Mouse (Mus musculus) intestine, embryonic 14.5 days (tissue): ENCODE data around the gene Galnt4. TPM values are rescaled to one million over a fixed set of nuclear protein-coding genes. Genes with fewer than 3 reads are reported as not detected.

Experiments
- ATAC-seq: fragments of 200-750 bp; cut with Nextera tagmentation; replicated peaks from 2 replicates; pipeline ENCODE4 v1.8.0; 2017; ENCODE audit warnings: low read depth, moderate number of reproducible peaks, moderate TSS enrichment, moderate library complexity; ENCODE audit not compliant: low FRiP score, low TSS enrichment
- DNase-seq: peaks from one replicate; pipeline ENCODE4 v3.0.0-alpha.2; 2018; ENCODE audit warnings: low spot score
- H3K27ac ChIP-seq: fragments of 300-500 bp; sonication (generic); 2 replicates; pipeline ENCODE4 v1.5.1; 2014; ENCODE audit warnings: low read depth, mild to moderate bottlenecking, control low read depth
- H3K27me3 ChIP-seq: fragments of 300-500 bp; sonication (generic); replicated peaks from 2 replicates; pipeline ENCODE4 v1.6.1; 2014; ENCODE audit warnings: low read length, control low read depth; ENCODE audit not compliant: control insufficient read depth, insufficient read depth
- H3K36me3 ChIP-seq: fragments of 300-500 bp; sonication (generic); 2 replicates; pipeline ENCODE4 v1.6.1; 2014; ENCODE audit warnings: low read length, control low read depth; ENCODE audit not compliant: control insufficient read depth, insufficient read depth
- H3K4me1 ChIP-seq: fragments of 300-500 bp; sonication (generic); replicated peaks from 2 replicates; pipeline ENCODE4 v1.6.1; 2014; ENCODE audit warnings: low read length, control low read depth, mixed read lengths; ENCODE audit not compliant: control insufficient read depth, insufficient read depth
- H3K4me2 ChIP-seq: fragments of 300-500 bp; sonication (generic); 2 replicates; pipeline ENCODE4 v1.6.1; 2014; ENCODE audit warnings: low read length
- H3K4me3 ChIP-seq: fragments of 300-500 bp; sonication (generic); 2 replicates; pipeline ENCODE4 v1.5.1; 2014; ENCODE audit warnings: low read depth, low read length, control low read depth, mixed read lengths
- H3K9ac ChIP-seq: fragments of 300-500 bp; sonication (generic); 2 replicates; pipeline ENCODE4 v1.6.1; 2014; ENCODE audit warnings: mild to moderate bottlenecking, low read length
- H3K9me3 ChIP-seq: fragments of 300-500 bp; sonication (generic); 2 replicates; pipeline ENCODE4 v1.6.1; 2016; ENCODE audit warnings: low read length, control low read depth; ENCODE audit not compliant: control insufficient read depth
- WGBS: fragments of 180-500 bp; shearing (Covaris S2); extraction: QIAGEN DNeasy Blood & Tissue Kit; methylation state at CpG from one replicate; pipeline ENCODE4 v1.1.7; 2014; 5-methylcytosine and 5-hydroxymethylcytosine counted together
- polyA plus RNA-seq: library from polyadenylated mRNA; unstranded; fragments of >200 nt; fragmentation: Nextera tagmentation; extraction: Ambion mirVana; gene quantifications from 2 replicates; pipeline ENCODE4 v1.2.1, GENCODE M21; 2014

Gene Galnt4
- polyA plus RNA-seq, 1 experiment from 2014 or later: 24.2 TPM

DNA sequence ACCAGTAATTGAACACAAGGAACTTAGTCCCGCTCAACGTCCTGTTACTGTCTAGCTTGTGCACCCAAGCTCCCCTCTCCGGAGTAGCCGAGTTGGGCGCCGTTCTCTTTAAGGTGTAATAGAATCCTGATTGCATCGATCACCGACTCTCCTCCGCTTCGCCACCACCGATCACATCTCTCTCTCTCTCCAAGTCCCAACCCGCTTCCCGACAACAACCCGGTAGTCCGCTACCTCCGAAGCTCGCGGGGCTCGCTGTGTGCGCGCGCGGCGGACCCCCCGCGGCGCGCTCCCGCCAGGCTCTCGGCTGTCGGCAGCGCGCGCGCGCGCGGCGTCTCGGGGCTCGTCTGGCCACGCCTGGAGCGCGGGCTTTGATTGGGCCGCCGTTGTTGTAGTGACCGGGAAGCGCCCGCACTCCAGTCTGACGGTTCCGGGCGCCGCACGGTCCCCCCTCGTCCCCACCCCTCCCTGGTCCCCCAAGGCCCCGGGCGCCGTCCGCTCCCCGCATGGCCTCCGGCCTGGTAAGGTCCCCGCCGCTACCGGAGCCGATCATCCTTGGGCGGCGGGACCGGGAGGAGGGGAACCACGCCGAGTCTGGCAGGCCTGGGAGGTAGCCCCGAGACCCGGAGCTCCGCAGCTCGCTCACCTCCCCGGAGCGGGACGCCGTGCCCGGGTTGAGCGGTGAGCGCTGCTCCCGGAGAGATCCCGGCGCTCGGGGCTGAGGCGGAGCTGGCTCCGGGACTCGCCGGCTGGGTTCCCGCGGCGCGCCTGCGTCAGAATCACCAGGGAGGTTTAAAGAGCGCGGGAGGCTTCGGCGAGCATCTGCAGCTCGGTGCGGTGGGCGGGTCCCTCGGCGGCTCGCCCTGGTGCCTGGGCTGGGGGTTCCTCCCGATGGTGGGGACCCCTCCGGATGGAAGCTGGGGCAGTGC is 992 bp upstream of the Galnt4 start, which contains the start of gene Poc1b:
Poc1b (plus strand) TSS at position 334 of the 929 bp plus-strand sequence.
- under 1% methylated on average over 105 of the region's 106 CpGs for WGBS
- H3K9ac ChIP-seq: peak within 1 kb of the TSS; percentile 87
- H3K4me1 ChIP-seq: peaks cover 16% of the 10 kb centered on the region
- peak within 1 kb of the TSS; percentile 77 for H3K4me2 ChIP-seq
- no peaks in the 10 kb centered on the region for H3K27me3 ChIP-seq
- DNase-seq (peak; percentile 94), ATAC-seq (peak; percentile 92)
- peak within 1 kb of the TSS; percentile 83 for H3K27ac ChIP-seq
- peaks cover 16% of the 10 kb centered on the region; the same call in 1 of the 2 replicates for H3K36me3 ChIP-seq
- peaks cover 11% of the 10 kb centered on the region; the same call in 1 of the 2 replicates for H3K9me3 ChIP-seq
- peak within 1 kb of the TSS; percentile 83 for H3K4me3 ChIP-seq

DNA sequence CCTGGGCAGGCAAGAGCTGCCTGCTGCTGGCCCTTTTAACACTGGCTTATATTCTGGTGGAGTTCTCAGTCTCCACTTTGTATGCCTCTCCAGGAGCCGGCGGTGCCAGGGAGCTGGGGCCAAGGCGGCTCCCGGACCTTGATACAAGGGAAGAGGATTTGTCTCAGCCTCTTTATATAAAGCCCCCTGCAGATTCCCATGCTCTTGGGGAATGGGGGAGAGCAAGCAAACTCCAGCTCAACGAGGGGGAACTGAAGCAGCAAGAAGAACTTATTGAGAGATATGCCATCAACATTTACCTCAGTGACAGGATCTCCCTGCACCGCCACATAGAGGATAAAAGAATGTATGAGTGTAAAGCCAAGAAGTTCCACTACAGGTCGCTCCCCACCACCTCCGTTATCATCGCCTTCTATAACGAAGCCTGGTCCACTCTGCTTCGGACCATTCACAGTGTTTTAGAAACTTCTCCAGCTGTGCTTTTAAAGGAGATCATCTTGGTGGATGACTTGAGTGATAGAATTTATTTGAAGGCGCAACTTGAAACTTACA is 548 bp downstream of the Galnt4 start:
- Histone ChIP-seq H3K4me2 (peak overlapping the region; percentile 77), H3K27me3 (no peaks in the 10 kb centered on the region), H3K27ac (0 out of 2 replicates have a peak overlapping the region, but pooled peaks have one; percentile 8), H3K36me3 (peaks cover 16% of the 10 kb centered on the region; the same call in 1 of the 2 replicates), H3K4me3 (peak overlapping the region; percentile 83), H3K9me3 (peaks cover 11% of the 10 kb centered on the region; the same call in 1 of the 2 replicates), H3K9ac (peak overlapping the region; percentile 87), H3K4me1 (peaks cover 24% of the 10 kb centered on the region)
- ATAC-seq (no peak; the same call in 1 of the 2 replicates), DNase-seq (peak; percentile 79)
- 35% methylated on average over 12 of the region's 12 CpGs for WGBS

DNA sequence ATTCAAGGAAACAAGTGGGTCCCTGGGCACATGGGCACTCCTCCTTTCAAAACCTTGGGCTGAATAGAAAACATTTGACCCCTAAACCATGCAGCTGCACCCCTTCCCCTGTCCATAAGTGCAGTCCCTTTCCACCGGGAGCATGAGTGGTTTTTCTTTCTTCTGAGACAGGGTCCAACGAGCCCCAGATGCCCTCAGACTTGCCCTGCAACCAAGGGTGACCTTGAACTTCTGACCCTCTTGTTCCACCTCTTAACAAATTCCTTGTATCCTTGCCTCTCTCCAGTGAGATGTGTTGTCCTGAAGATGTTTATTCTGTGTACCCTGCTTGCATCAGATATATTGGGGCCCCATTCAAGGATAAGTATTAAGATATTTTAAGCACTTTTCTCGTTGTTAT is 5.6 kb downstream of the Galnt4 start:
- no peak for DNase-seq
- Histone ChIP-seq H3K4me2 (no peak overlapping the region), H3K4me3 (no peak overlapping the region), H3K9ac (no peak overlapping the region), H3K36me3 (peaks cover 16% of the 10 kb centered on the region; the same call in 1 of the 2 replicates), H3K9me3 (peaks cover 11% of the 10 kb centered on the region; the same call in 1 of the 2 replicates), H3K27ac (no peak overlapping the region), H3K4me1 (peaks cover 55% of the 10 kb centered on the region), H3K27me3 (no peaks in the 10 kb centered on the region)
- 28% methylated on average over 3 of the region's 3 CpGs for WGBS
- no peak for ATAC-seq

DNA sequence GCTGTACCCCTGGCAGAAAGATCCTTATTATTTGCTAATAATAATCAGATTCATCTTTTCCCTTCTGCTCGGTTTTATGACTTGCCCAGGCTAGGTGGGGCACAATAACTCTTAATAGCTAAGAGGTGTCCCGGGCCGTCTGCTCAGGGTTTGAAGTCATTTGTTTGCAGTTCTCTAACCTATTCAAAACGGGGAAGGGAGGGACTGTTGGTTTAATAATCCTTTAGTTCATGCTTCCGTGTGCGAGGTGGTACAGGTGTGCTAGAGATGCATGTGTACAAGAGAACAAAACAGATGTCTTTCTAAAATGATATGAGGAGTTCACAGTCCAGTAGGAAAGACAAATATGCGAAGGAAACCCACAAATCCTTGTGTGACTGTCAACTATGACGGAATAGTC is 6.3 kb downstream of the Galnt4 start:
- H3K4me2 ChIP-seq: no peak overlapping the region
- WGBS: 60% methylated on average over 8 of the region's 8 CpGs
- no peak overlapping the region for H3K4me3 ChIP-seq
- peaks cover 7% of the 10 kb centered on the region; the same call in 1 of the 2 replicates for H3K9me3 ChIP-seq
- peaks cover 14% of the 10 kb centered on the region; the same call in 1 of the 2 replicates for H3K36me3 ChIP-seq
- H3K9ac ChIP-seq: no peak overlapping the region
- peak overlapping the region; percentile 68; the same call in 1 of the 2 replicates for H3K27ac ChIP-seq
- H3K27me3 ChIP-seq: no peaks in the 10 kb centered on the region
- no peak for DNase-seq
- peaks cover 58% of the 10 kb centered on the region for H3K4me1 ChIP-seq
- ATAC-seq: peak; percentile 34; the same call in 1 of the 2 replicates

DNA sequence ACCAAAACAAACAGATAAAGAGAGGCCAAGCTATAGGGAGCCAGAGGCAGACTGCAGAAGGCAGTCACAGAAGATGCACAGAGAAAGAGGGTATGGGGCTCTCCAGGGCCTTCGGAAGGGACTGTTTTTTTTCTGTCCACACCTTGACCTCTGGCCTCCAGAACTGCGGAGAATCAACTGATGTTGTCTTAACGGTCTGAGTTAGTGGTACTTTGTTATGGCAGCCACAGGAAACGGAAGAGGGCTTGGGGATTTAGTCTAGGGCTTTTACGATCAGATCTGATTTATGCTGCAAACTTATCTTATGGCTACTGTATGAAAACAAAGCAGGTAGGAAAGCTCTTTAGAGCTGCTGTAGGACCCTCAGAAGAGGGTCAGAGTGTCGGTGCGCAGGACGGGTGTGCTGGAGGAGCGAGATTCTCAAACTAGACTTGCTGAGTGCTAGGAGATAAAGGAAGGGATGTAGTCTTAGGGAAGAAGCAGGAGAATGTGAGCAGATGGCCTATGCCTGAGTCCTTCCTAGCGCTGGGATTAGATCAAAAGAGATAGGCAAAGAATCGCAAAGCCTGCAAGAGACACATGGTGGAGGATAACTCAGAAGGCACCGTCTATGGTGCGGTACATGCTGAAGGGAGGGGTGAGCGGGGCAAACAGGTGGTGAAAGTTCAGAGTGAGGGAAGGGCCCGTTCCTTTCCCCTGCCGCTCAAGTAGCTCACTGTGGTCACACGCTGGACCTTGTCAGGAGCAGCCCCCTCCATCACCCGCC is 7.7 kb downstream of the Galnt4 start:
- no peaks in the 10 kb centered on the region for H3K9me3 ChIP-seq
- H3K27me3 ChIP-seq: no peaks in the 10 kb centered on the region
- H3K4me1 ChIP-seq: peaks cover 56% of the 10 kb centered on the region
- WGBS: 27% methylated on average over 18 of the region's 18 CpGs
- H3K36me3 ChIP-seq: 0 out of 2 replicates have a peak, but pooled peaks cover 2% of the 10 kb centered on the region
- no peak overlapping the region for H3K9ac ChIP-seq
- H3K27ac ChIP-seq: peak overlapping the region; percentile 43; the same call in 1 of the 2 replicates
- no peak for ATAC-seq
- peak; percentile 68 for DNase-seq
- peak overlapping the region; percentile 28 for H3K4me2 ChIP-seq
- no peak overlapping the region for H3K4me3 ChIP-seq

DNA sequence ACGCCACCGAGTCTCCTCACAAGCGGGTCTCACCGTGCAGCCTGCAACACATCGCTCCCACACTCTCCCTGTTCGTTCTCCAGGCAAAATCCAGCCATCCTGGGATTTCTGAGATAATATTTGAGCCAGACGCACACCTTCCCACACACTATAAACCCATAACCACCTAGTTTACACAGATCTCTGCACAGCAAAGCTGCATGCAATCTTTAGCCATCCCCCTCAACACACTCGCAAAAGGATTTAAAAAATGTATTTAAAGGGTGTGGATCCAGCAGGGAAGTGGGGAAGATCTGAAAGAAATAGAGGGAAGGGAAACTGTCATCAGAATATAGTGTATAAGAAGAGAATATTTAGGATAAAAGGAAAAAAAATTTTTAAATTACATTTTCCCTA is 8.3 kb downstream of the Galnt4 start:
- WGBS: 44% methylated on average over 8 of the region's 8 CpGs
- Histone ChIP-seq H3K9ac (no peak overlapping the region), H3K27ac (peak overlapping the region; percentile 43; the same call in 1 of the 2 replicates), H3K9me3 (no peaks in the 10 kb centered on the region), H3K4me1 (peaks cover 54% of the 10 kb centered on the region), H3K4me2 (peak overlapping the region; percentile 28), H3K36me3 (no peaks in the 10 kb centered on the region), H3K27me3 (no peaks in the 10 kb centered on the region), H3K4me3 (no peak overlapping the region)
- no peak for ATAC-seq
- no peak for DNase-seq

DNA sequence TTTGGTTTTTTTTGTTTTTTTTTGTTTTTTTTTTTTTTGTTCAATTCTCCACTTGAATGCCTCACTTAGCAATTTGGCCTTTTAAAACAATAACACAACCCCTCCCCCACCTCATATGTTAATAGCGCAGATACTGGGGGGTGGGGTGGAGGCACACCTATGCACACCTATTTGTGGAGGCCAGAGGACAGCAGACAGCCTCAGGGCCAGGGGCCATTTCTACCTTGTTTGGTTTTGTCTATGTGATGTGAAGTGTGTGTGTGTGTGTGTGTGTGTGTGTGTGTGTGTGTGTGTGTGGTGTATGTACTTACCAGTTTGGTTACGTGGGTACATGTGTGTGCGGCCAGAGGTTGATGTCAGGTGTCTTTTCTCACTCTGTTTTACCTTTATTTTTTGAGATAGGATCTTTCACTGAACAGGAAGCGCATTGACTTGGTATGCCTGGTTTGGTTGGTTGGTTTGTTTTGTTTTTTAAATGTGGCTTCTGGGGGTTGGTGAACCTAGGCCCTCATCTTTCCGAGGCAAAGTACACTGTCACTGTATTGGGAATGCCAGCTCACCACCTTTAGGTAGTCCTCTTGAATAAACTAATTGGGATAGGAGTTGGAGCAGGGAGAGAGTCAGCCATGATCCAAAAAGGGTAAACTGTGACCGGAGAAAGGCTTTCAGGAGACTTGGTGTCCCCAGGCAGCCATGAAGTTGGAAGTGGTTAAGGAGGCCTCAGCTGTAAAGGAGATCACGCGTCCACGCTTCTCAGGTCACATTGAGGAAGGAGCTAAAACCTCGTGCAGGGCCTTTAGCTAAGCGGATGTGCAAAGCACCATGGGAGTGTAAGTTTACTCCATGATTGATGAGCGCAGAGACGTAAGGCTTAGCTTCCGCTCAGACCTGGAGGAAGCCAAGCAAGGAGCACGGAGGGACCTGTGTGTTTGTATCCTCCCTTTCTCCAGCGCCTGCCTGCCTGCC is 9.0 kb downstream of the Galnt4 start:
- H3K27me3 ChIP-seq: no peaks in the 10 kb centered on the region
- H3K27ac ChIP-seq: peak overlapping the region; percentile 74
- DNase-seq (no peak), ATAC-seq (no peak)
- peaks cover 49% of the 10 kb centered on the region for H3K4me1 ChIP-seq
- WGBS: 66% methylated on average over 16 of the region's 16 CpGs
- no peak overlapping the region for H3K4me3 ChIP-seq
- H3K36me3 ChIP-seq: no peaks in the 10 kb centered on the region
- no peaks in the 10 kb centered on the region for H3K9me3 ChIP-seq
- H3K4me2 ChIP-seq: no peak overlapping the region
- no peak overlapping the region for H3K9ac ChIP-seq
